Mouse (Mus musculus) testis, adult 2 months (tissue): Measurements from ENCODE around the gene Tiam1.

Source experiments
- CTCF ChIP-seq: fragments of 200-500 bp; IDR thresholded peaks from 2 replicates; pipeline ENCODE4 v1.5.1; 2012; ENCODE audit warnings: low read depth, mild to moderate bottlenecking, inconsistent platforms, low read length, moderate library complexity; ENCODE audit not compliant: control insufficient read depth, insufficient read depth, insufficient replicate concordance
- POLR2A ChIP-seq: fragments of 200-500 bp; IDR thresholded peaks from 2 replicates; pipeline ENCODE4 v1.6.1; 2012; ENCODE audit warnings: low read depth, mild to moderate bottlenecking, inconsistent platforms, low read length, moderate library complexity; ENCODE audit not compliant: control insufficient read depth

GRCm38 (mm10) chr16:89848651-89849597, 294.6 kb downstream of the Tiam1 start:
- TF ChIP-seq POLR2A: no peak
- TF ChIP-seq CTCF: no peak
